Mouse (Mus musculus) bone marrow macrophage, adult 2 months (primary cell): ENCODE data around the gene Ralgps1.

ENCODE experiments used
- CTCF ChIP-seq: IDR thresholded peaks from 2 replicates; pipeline ENCODE4 v1.5.1; 2012; ENCODE audit warnings: low read depth, mild to moderate bottlenecking, low read length, moderate library complexity
- POLR2A ChIP-seq: IDR thresholded peaks from 2 replicates; pipeline ENCODE4 v1.6.1; 2012; ENCODE audit warnings: mild to moderate bottlenecking, low read depth, low read length, borderline replicate concordance

GRCm38 (mm10) chr2:33397036-33397435 lies 25.8 kb upstream of the Ralgps1 start:
- TF ChIP-seq POLR2A: no peak
- TF ChIP-seq CTCF: no peak
